Mouse (Mus musculus) ovary, postnatal 14 days (tissue): ENCODE measurements around the gene Padi1.

ENCODE experiments used
- DNase-seq: peaks from one replicate; pipeline ENCODE4 v3.0.0; 2022; ENCODE audit warnings: low spot score

Padi1 gene

DNA sequence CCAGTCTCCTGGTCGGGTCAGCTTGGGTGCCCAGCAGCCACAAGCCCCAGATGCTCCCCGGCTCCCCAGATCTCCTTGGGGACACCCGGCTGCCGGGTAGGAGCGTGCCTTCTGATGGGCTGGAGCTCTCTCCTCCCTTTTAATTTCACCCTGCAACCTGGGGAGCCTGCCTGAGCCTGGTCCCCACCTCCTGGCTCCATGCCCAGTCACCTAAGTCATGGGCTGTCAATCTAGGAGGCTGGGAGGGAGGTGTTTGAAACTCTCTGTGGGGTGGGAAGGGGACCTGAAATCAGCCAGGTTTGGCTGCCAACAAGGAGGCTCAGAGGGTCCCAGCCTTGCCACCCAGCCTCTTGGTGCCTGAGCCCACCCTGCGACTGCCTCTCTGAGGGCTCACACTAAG, at the start of gene Padi1:
Gene Padi1, minus strand, starts transcription at position 113 of the 400 bp plus-strand sequence.
- DNase-seq: no peak

- DNase-seq: no peak
These were observed 46.6 kb upstream of the Padi1 start for GRCm38 (mm10) chr4:140892163-140892530.

DNA sequence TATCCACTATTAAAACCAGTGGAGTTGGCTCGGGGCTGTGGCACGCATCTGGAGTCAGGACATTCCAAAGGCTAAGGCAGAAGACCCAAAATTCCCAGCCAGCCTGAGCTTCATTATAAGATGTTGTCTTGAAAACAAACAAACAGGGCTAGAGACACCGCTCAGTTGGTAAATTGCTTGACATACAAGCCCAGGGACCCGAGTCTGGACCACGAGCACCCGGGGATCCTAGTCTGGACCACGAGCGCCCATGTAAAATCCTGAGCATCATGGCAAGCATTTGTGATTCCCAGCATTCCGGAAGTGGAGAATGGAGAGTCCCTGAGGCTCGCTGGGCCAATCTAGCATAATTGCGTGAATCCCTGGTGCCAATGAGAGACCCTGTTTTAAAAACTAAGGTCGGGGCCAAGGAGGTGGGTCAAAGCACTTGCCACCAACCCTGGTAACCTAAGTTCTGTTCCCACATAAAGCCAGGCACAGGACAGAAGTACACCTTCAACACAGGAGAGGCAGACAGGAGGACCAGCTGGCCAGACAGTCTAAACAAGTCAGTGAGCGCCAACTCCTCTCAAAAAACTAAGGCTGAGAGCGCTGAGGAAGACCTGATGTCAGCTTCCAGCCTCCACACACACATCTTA, 46.1 kb upstream of the Padi1 start:
- no peak for DNase-seq

- no peak for DNase-seq
These were observed 38.3 kb upstream of the Padi1 start for GRCm38 (mm10) chr4:140883852-140884251.

- no peak for DNase-seq
These were observed 37.4 kb upstream of the Padi1 start for GRCm38 (mm10) chr4:140882981-140883380.

GRCm38 (mm10) chr4:140882365-140882764, 36.8 kb upstream of the Padi1 start:
- no peak for DNase-seq

GRCm38 (mm10) chr4:140881771-140882170, 36.2 kb upstream of the Padi1 start:
- DNase-seq: no peak

DNA sequence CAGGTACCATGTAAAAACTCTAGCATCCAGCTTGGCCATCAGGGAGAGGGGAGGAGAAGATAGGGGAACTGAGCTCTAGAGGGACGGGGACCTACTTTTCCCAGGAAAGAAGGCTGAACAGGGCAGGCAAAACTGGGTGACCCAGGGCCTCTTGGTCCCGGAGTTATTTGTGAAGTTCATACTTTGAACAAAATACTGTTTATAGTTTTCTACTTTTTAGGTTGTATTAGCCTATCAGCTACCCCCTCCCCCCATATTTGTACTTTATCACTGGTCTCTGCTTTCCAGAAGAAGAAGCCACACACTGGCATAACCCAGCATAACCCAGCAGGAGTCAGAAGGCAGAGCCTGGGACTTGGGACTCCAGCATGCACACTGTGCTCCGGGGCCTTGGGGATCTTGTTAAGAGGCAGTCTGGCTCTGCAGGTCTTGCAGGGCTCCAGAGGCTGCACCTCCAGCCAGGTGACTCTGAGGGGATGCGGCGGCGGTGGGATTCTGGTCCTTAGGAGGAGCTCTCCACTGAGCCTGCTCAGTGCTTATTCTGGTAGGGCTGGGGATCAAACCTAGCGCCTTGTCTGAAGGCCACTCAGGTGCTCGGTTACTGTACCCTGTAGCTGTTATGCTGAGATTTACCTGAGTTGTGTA, 35.6 kb upstream of the Padi1 start:
- no peak for DNase-seq

DNA sequence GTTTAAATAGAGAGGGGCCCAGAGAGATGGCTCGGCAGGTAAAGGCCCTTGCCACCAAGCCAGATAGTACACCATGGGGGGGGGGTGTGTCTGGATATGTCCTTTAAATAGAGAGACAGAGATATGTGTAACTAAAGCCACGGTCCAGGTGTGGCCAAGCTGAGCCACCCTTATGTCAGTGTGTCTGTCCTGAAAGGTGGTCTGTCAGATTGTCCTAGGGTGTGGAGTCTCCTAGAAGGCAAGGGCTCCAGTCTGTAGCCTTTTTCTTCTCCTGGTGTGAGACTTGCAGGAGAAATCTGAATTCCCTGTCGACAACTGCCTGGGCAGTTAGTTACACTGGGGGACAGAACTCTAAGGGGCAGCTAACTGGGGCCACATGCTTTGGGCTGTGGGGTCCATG, 34.6 kb upstream of the Padi1 start:
- DNase-seq: no peak

GRCm38 (mm10) chr4:140879739-140880138, 34.2 kb upstream of the Padi1 start:
- DNase-seq: no peak

- no peak for DNase-seq
These were observed 33.5 kb upstream of the Padi1 start for GRCm38 (mm10) chr4:140879116-140879515.

DNA sequence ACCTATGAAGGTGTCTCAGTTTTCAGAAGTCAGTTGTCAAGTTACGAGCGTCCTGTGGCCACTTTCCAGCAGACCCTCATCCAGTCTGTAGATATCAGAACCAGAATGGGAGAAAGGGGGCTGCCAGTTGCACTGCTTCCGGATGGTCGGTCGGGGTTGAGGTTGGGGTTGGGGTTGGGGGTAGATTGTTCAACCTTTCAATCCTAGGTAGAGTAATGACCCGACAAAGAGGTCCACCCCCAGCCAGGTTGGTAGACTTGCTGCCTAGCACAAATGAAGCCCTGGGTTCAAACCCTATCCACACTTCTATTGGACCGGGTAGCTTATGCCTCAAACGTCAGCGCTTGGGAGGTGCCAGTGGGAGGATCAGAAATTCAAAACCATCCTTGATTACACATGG, 33.1 kb upstream of the Padi1 start:
- no peak for DNase-seq

GRCm38 (mm10) chr4:140877441-140877840, 31.9 kb upstream of the Padi1 start:
- no peak for DNase-seq

- no peak for DNase-seq
These were observed 31.1 kb upstream of the Padi1 start for GRCm38 (mm10) chr4:140876681-140877080.

GRCm38 (mm10) chr4:140876161-140876560, 30.6 kb upstream of the Padi1 start:
- no peak for DNase-seq

GRCm38 (mm10) chr4:140873011-140873410, 27.4 kb upstream of the Padi1 start:
- DNase-seq: no peak

DNA sequence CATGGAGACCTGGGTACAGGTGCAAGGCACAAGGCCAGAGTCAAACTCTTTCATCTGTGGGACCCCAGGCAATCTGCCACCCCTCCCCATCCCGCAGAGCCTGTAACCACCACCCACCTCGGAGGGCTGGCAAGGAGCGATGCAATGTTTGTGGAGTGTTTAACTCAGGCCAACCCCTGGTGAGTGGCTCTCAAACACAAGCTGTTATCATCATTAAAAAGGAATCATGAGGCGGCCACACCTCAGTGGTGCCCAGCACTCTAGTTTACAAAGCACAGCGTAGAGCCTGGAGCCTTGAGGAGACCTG, 27.1 kb upstream of the Padi1 start:
- no peak for DNase-seq

GRCm38 (mm10) chr4:140871851-140872685, 26.5 kb upstream of the Padi1 start:
- no peak for DNase-seq

- DNase-seq: no peak
These were observed 25.8 kb upstream of the Padi1 start for GRCm38 (mm10) chr4:140871376-140871775.

GRCm38 (mm10) chr4:140870876-140871275, 25.3 kb upstream of the Padi1 start:
- DNase-seq: no peak

GRCm38 (mm10) chr4:140869945-140870344, 24.4 kb upstream of the Padi1 start:
- no peak for DNase-seq

DNA sequence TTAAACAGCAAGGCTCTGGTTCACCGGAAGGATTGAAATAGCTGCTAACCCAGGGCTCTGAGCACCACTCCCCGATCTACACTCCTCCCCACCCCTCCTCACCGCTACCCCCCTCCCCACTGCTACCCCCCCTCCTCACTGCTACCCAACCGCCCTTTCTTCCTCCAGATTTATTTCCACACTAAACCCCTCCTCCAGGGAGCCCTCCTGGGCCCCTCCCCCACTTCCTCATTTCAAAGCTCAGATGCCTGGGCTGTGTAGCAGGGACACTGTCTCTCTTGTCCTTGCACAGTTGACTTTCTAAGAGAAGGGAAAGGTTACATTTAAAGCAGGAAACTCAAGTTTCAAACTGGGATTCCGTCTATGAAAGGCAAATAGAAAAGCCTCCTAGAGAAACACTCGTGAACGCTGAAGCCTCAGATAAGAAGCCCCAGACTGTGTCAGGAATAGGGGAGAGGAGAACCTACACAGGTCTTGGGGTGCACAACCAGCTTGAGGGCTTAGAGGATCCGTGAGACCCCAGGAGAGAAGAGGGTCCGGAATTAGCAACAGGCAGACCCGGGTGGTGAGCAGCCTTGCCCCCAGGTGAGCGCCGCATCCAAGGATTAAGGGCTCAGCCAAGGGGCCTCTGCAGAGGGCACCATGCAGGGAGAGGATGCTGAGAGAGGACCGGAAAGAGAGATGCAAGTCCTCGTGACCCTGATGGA, 23.1 kb upstream of the Padi1 start:
- no peak for DNase-seq
